Mouse (Mus musculus): Measurements from ENCODE around the gene Dcaf8.
"Not testable (repeated sequence)": the region's sequence is repeated elsewhere in the genome, so short reads cannot be mapped to it uniquely, and the experiment has no call there.

The Dcaf8 gene

GRCm38 (mm10) chr1:172218164-172218910, 70.5 kb downstream of the Dcaf8 start:
- no peak for DNase-seq (ENCODE audit: extremely low spot score)

DNA sequence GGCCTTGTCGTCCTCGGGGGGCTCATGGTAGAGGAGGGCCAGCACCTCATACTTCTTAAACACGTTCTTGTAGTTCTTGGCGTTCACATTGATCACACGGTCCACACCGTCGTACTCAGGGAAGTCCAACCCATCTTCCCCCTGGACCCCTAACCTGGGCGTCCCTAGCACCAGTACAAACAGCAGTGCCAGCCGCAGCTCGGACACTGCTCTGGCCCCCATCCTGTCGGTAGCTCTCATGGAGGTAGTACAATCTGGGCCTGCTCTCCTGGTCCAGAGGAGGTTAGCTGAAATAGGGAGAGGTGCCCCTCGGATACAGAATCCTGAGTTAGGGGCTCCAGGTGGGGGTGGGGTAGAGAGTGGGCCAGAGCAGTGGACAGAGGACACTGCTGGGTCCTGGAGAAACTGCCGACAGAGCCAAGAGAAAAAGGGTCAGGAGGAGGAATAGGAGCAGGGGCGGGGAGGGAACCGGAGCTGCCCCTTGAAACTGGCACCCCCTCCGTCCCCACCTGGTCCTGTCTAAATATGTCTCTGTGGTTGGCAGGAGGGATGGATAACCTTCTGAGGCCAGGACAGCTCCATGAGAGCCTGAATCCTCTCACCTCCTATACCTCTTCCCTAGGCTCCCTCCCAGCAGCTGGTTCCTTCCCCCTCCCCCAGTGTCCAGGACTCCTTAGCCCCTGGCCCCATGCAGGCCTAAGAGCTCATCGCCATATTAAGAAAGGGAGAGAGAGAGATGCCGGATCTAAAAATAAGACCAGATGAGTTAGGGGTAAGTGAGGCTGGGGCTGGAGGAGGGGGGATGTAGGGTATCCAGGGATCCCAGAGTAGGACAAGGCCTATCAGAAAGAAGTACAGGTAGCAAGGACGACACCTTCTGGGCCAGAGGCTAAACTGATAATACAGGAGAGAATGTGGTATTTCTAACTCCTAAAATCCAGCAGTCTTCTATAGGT, 71.8 kb downstream of the Dcaf8 start, which contains the start of gene Casq1:
Gene Casq1 (minus strand): TSS at position 418 of the 956 bp plus-strand sequence.
- DNase-seq (ENCODE audit: extremely low spot score) = no peak

- peak; percentile 18 for DNase-seq (ENCODE audit: extremely low spot score)
These were observed 72.5 kb downstream of the Dcaf8 start for GRCm38 (mm10) chr1:172220414-172220813.

DNA sequence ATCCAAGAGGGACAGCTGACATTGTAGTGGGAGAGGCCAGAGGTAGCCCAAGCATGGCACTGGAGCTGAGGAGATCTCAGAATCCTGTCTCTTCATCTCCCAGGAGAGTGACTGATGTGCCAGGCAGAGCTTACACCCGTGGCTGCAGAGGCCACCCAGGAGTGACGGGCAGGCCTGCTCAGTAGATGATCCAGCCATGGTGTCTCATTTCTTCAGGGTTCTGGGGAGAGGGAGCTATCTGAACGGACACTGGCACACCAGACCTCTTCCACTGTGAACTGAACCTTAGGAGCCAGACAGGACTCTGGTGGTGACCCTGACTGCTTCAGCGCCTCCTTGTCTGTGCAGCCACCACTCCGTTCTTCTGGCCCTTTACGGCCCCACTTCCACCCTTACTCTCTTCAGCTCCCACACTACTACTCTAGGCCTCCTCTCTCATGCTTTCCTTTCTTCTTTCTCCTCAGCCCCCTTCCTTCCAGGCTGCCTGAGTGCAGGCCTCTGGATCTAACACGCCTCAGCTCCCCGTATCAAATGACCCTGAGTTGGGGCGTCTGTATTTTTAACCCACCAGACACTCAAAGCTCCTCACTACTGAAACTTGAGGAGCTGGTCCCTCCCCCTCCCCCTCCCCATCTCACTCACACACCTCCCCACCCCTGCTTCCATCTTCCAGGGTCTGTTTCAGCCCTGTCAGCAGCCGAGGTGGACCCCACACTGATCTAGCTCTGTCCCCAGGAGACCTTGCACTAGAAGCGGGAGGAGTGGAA, 73.6 kb downstream of the Dcaf8 start:
- peak; percentile 49 for DNase-seq (ENCODE audit: extremely low spot score)

DNA sequence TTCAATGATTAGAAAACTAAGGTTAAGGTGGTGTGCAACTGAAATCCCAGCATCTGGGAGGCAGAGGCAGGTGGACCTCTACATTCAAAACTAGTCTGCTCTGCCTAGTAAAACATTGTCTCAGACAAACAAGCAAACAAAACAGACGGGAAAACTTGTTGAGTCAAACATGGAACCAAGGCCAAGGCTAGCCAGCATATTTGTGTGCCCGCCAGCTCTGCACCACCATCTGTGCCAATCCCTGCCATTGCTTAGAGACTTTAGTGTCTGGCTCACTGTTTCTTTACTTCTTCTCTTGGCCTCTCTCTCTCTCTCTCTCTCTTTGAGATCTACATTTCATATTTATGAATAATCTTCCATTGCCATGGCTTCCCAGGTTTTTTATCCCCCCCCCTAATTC, 80.3 kb downstream of the Dcaf8 start:
- DNase-seq (ENCODE audit: extremely low spot score) = no peak

DNA sequence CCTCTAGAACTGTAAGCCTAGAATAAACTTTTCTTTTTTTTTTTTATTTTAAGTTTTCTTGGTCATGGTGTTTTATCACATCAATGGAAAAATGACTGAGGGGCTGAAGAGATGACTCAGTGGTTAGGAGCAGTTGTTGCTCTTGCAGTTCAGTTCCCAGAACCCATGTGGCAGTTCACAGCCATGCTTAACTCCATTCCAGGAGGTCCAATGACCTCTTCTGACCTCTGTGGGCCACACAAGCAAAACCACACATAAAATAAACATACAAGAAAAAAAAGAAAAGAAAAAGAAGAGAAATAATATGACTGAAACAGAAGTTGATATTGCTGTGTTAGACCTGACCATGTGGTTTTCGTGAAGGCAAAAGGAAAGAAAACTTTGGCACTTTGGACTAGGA, 81.3 kb downstream of the Dcaf8 start:
- no peak for DNase-seq (ENCODE audit: extremely low spot score)

GRCm38 (mm10) chr1:172240945-172241708, 93.2 kb downstream of the Dcaf8 start:
- peak; percentile 14 for DNase-seq (ENCODE audit: extremely low spot score)

- DNase-seq (ENCODE audit: extremely low spot score) = no peak
These were observed 94.5 kb downstream of the Dcaf8 start for GRCm38 (mm10) chr1:172242401-172242800.

GRCm38 (mm10) chr1:172243547-172244205, 95.8 kb downstream of the Dcaf8 start:
- peak; percentile 35 for DNase-seq (ENCODE audit: extremely low spot score)

- DNase-seq (ENCODE audit: extremely low spot score) = not testable (repeated sequence)
These were observed 96.8 kb downstream of the Dcaf8 start for GRCm38 (mm10) chr1:172244645-172245044.
